In the genomic region with DNA sequence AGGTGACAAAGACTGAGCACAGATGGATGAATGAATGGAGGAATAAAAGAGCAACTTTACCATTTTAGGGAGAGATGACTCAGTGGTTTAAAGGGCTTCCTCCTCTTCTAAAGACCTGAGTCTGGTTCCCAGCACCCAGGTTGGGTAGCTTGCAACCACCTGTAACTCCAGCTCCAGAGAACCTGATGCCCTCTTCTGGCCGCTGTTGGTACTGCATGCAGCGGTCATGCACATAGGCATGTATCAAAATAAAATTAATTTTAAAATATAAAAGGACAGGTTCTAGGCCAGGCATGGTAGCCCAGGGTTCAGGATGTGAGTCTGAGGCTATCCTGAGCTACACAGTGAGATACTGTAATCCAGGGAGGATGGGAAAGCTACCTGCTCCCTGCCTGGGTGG, we compare ENCODE assay signal across 15 mouse cellular contexts.
DNase-seq lines count a peak whose midpoint lies in the region; ATAC-seq and TF ChIP-seq lines count a peak whose summit lies in the region.
"Had no signal": no experiment of that assay in that cellular context is flagged by ENCODE, and none has a peak within 500 bp of the region (broad histone marks: within the 10 kb centered on the region; RNA-seq: fewer than 3 reads in every experiment).

No protein-coding gene starts in this region.

- in situ Hi-C loops in CH12.LX (cut with MboI; ENCODE audit: low pct_ligation_motif_present, low pct_unique_long_range_greater_than_20kb, low sequenced_read_pairs) = no loop called here

- TF ChIP-seq RAD21 in CH12.LX (IDR thresholded peaks at IDR 0.05; ENCODE audit: low read depth, low read length) = no peak

- TF ChIP-seq EP300 in liver, postnatal 0 days (IDR thresholded peaks at IDR 0.05; ENCODE audit: low read depth) = no peak
- no peak for TF ChIP-seq EP300 in CH12.LX (IDR thresholded peaks at IDR 0.05; ENCODE audit: low read length)

- peak; percentile 49 for TF ChIP-seq CTCF in gastrocnemius, adult 2 months (IDR thresholded peaks at IDR 0.05)
- peak; percentile 53 for TF ChIP-seq CTCF in liver, postnatal 0 days (IDR thresholded peaks at IDR 0.05; ENCODE audit: low read depth)
- peak; percentile 25 to 40; a peak in 3 of 4 replicates for TF ChIP-seq CTCF in CH12.LX (conservative IDR thresholded peaks at IDR 0.05 in 1 of 2, IDR thresholded peaks at IDR 0.05 in 1 of 2; ENCODE audit: low read depth in 2 of 2, low read length in 2 of 2)

- H3K36me3 ChIP-seq in liver, postnatal 0 days (replicated peaks; ENCODE audit: insufficient read depth, low read length) = no peaks in the 10 kb centered on the region
- no peaks in the 10 kb centered on the region for H3K36me3 ChIP-seq in liver, embryonic 11.5 days (ENCODE audit: control insufficient read depth, insufficient read depth, low read length)
- no peaks in the 10 kb centered on the region for H3K36me3 ChIP-seq in CH12.LX (replicated peaks in 1 of 2; ENCODE audit: control insufficient read depth in 1 of 2, insufficient read depth in 1 of 2, low read length in 1 of 2)
- H3K36me3 ChIP-seq in splenic B cell, adult 2 months (ENCODE audit: control insufficient read depth, insufficient read depth, low read length, poor library complexity, severe bottlenecking) = no peaks in the 10 kb centered on the region
- H3K36me3 ChIP-seq: heart, embryonic 15.5 days; liver, embryonic 13.5 days had no signal

- no peak for TF ChIP-seq POLR2A in CH12.LX (IDR thresholded peaks at IDR 0.05; ENCODE audit: low read depth, low read length)

- 0 out of 2 replicates have a peak, but pooled peaks cover 6% of the 10 kb centered on the region for H3K9me3 ChIP-seq in liver, postnatal 0 days (ENCODE audit: low read length)
- 0 out of 2 replicates have a peak, but pooled peaks cover 3% of the 10 kb centered on the region for H3K9me3 ChIP-seq in liver, embryonic 11.5 days (ENCODE audit: control insufficient read depth, low read length)
- H3K9me3 ChIP-seq in CH12.LX (replicated peaks; ENCODE audit: low read length) = peaks cover 23% of the 10 kb centered on the region

- dilution Hi-C loops in CH12.LX (cut with MboI; ENCODE audit: extremely low pct_ligation_motif_present, extremely low pct_unique_long_range_greater_than_20kb, low sequenced_read_pairs) = no loop called here

- no peak for ATAC-seq in liver, postnatal 0 days
- no peak for ATAC-seq in liver, embryonic 11.5 days (replicated peaks; ENCODE audit: low FRiP score)
- ATAC-seq: inflammation-experienced regulatory T-cells, adult 6 months had no signal

- H3K79me2 ChIP-seq in CH12.LX (replicated peaks; ENCODE audit: control insufficient read depth, extremely low read depth, insufficient read depth, poor library complexity, severe bottlenecking) = no peaks in the 10 kb centered on the region

- no peak for DNase-seq in gastrocnemius, adult 2 months
- no peak for DNase-seq in gastrocnemius, postnatal 4 days (ENCODE audit: low spot score in 2 of 2)
- peak; percentile 27 for DNase-seq in liver, postnatal 0 days
- no peak for DNase-seq in liver, embryonic 11.5 days (ENCODE audit: low spot score)
- DNase-seq in CH12.LX (ENCODE audit: extremely low read depth) = no peak
- DNase-seq in splenic B cell, adult 2 months (ENCODE audit: low read depth, low spot score) = peak; percentile 14
- no peak for DNase-seq in adrenal gland, postnatal 14 days
- DNase-seq in ovary, postnatal 10 days (ENCODE audit: low spot score) = no peak
- DNase-seq: adrenal gland, adult 8-10 months; cerebellum, adult 11 months; gastrocnemius, postnatal 36 days; liver, embryonic 13.5 days; right cerebral cortex, postnatal 14 days had no signal

- H3K4me3 ChIP-seq in gastrocnemius, adult 2 months = no peak overlapping the region
- H3K4me3 ChIP-seq in liver, postnatal 0 days (ENCODE audit: low read depth, low read length) = no peak overlapping the region
- H3K4me3 ChIP-seq in liver, embryonic 11.5 days (ENCODE audit: low read depth, low read length) = no peak overlapping the region
- H3K4me3 ChIP-seq in CH12.LX (replicated peaks in 1 of 3; ENCODE audit: low read depth in 2 of 3, low read length in 2 of 3, poor library complexity in 1 of 3) = no peak overlapping the region
- H3K4me3 ChIP-seq: heart, embryonic 15.5 days; liver, embryonic 13.5 days had no signal

- intact Hi-C loops in gastrocnemius, adult 2 months (cut with DNase I) = no loop called here

- H3K4me1 ChIP-seq in liver, postnatal 0 days (ENCODE audit: insufficient read depth) = no peaks in the 10 kb centered on the region
- 0 out of 2 replicates have a peak, but pooled peaks cover 2% of the 10 kb centered on the region for H3K4me1 ChIP-seq in liver, embryonic 11.5 days (replicated peaks; ENCODE audit: control insufficient read depth, insufficient read depth, low read length)
- no peaks in the 10 kb centered on the region for H3K4me1 ChIP-seq in CH12.LX (ENCODE audit: control insufficient read depth in 1 of 2, insufficient read depth in 2 of 2)
- H3K4me1 ChIP-seq: heart, embryonic 15.5 days had no signal

- no peak overlapping the region for H3K4me2 ChIP-seq in liver, postnatal 0 days (ENCODE audit: low read depth, low read length)
- H3K4me2 ChIP-seq in liver, embryonic 11.5 days = no peak overlapping the region
- H3K4me2 ChIP-seq in CH12.LX (ENCODE audit: insufficient read depth, low read depth, poor library complexity, severe bottlenecking) = no peak overlapping the region
- H3K4me2 ChIP-seq: heart, embryonic 15.5 days; liver, embryonic 13.5 days had no signal

- H3K27ac ChIP-seq in gastrocnemius, adult 2 months = no peak overlapping the region
- no peak overlapping the region for H3K27ac ChIP-seq in liver, postnatal 0 days (ENCODE audit: low read depth)
- H3K27ac ChIP-seq in liver, embryonic 11.5 days (ENCODE audit: low read depth, low read length) = no peak overlapping the region
- no peak overlapping the region for H3K27ac ChIP-seq in CH12.LX (ENCODE audit: insufficient read depth, low read depth)
- H3K27ac ChIP-seq: heart, embryonic 15.5 days; liver, embryonic 13.5 days had no signal

- no peak overlapping the region for H3K9ac ChIP-seq in liver, postnatal 0 days (replicated peaks)
- H3K9ac ChIP-seq in liver, embryonic 11.5 days (ENCODE audit: low read depth, low read length) = no peak overlapping the region
- no peak overlapping the region for H3K9ac ChIP-seq in CH12.LX (ENCODE audit: insufficient read depth, low read depth)
- H3K9ac ChIP-seq: heart, embryonic 15.5 days; liver, embryonic 13.5 days had no signal

- peaks cover 30% of the 10 kb centered on the region for H3K27me3 ChIP-seq in liver, postnatal 0 days (ENCODE audit: insufficient read depth, low read length)
- H3K27me3 ChIP-seq in liver, embryonic 11.5 days (replicated peaks; ENCODE audit: control insufficient read depth, insufficient read depth, low read length) = peaks cover 35% of the 10 kb centered on the region
- peaks cover 18% of the 10 kb centered on the region for H3K27me3 ChIP-seq in CH12.LX (replicated peaks)
- 0 out of 2 replicates have a peak, but pooled peaks cover 2% of the 10 kb centered on the region for H3K27me3 ChIP-seq in splenic B cell, adult 2 months (ENCODE audit: control insufficient read depth, insufficient read depth, low read length, poor library complexity, severe bottlenecking)

- WGBS in liver, postnatal 0 days (ENCODE audit: insufficient replicate concordance) = 88% methylated on average over 2 of the region's 2 CpGs
- 86% methylated on average over 2 of the region's 2 CpGs for WGBS in liver, embryonic 11.5 days

TF ChIP-seq in CH12.LX, 34 proteins besides CTCF, POLR2A, EP300 and RAD21:
- no peak for TF ChIP-seq MAX (IDR thresholded peaks at IDR 0.05; ENCODE audit: low read length)
- TF ChIP-seq ZMIZ1 (IDR thresholded peaks at IDR 0.05; ENCODE audit: low read depth, low read length) = no peak
- TF ChIP-seq KAT2A (IDR thresholded peaks at IDR 0.05; ENCODE audit: insufficient replicate concordance, low read length) = no peak
- no peak for TF ChIP-seq POLR2AphosphoS2 (IDR thresholded peaks at IDR 0.05; ENCODE audit: low read depth, low read length)
- TF ChIP-seq NELFE (IDR thresholded peaks at IDR 0.05; ENCODE audit: low read depth, low read length) = no peak
- TF ChIP-seq ELF1 (IDR thresholded peaks at IDR 0.05; ENCODE audit: low read depth, low read length) = no peak
- no peak for TF ChIP-seq TCF12 (IDR thresholded peaks at IDR 0.05; ENCODE audit: low read depth, low read length)
- no peak for TF ChIP-seq HCFC1 (IDR thresholded peaks at IDR 0.05; ENCODE audit: low read depth, low read length)
- TF ChIP-seq USF1 (IDR thresholded peaks at IDR 0.05; ENCODE audit: low read depth, low read length) = no peak
- TF ChIP-seq ZNF384 (IDR thresholded peaks at IDR 0.05; ENCODE audit: low read depth, low read length) = no peak
- TF ChIP-seq MAZ (IDR thresholded peaks at IDR 0.05; ENCODE audit: low read depth, low read length) = no peak
- no peak for TF ChIP-seq JUND (conservative IDR thresholded peaks at IDR 0.05; ENCODE audit: low read depth, low read length)
- TF ChIP-seq PAX5 (IDR thresholded peaks at IDR 0.05; ENCODE audit: low read length) = no peak
- TF ChIP-seq ZC3H11A (IDR thresholded peaks at IDR 0.05; ENCODE audit: low read depth, low read length) = no peak
TF ChIP-seq in CH12.LX: peak in this region for 0.

Comparison
In these comparisons a context has a peak if more than half of its experiments do, and no peak if none do; other contexts are left out.
1. DNase-seq: peak in liver, postnatal 0 days (single experiment) and splenic B cell, adult 2 months (single experiment); none in gastrocnemius, adult 2 months (single experiment), gastrocnemius, postnatal 4 days (0 of 2), liver, embryonic 11.5 days (single experiment), CH12.LX (single experiment), adrenal gland, postnatal 14 days (single experiment) and ovary, postnatal 10 days (single experiment).
2. Peak in every context shown above with its lines, with median percentiles within 50 percentile points of each other: CTCF ChIP-seq.